Mouse (Mus musculus): ENCODE measurements around the gene Slc39a1.
A peak's percentile ranks its signal among the peaks of the same experiment; 100 is the strongest.
"Not testable (repeated sequence)": the region's sequence is repeated elsewhere in the genome, so short reads cannot be mapped to it uniquely, and the experiment has no call there.

Gene Slc39a1

DNA sequence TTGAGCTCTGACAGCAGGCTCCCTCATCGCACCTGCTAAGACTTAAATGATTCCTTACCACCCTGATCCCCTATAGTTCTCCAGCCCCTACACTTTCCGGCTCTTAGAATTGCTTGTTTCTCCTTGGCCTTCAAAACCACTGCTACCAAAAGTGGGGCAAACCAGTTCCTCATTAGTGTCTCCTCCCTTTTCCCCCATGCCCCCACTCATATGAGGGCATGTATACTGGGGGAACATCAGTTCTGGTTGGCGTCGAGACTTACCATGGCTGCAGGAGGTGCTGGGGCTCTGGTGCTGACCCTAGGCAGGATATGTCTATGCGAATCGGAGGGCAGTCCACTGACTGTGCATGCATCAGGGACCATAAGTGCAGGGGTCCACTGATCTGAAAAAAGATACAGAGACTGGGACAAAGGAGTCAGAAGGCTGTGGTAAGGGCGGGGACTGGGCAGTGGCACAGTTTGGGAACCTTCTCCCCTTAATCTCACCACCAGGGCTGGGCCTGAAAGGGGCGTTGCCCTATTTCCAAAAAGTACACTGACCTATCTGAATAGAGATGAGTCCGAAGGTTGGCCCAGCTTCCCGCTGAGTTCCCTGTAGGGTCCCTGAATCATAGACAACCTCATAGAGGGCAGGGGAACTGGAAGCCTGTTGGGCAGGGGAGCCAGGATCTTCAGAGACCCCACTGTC lies 6.2 kb upstream of the Slc39a1 start:
- DNase-seq (ENCODE audit: low spot score), result no peak

GRCm38 (mm10) chr3:90242984-90243775 lies 4.8 kb upstream of the Slc39a1 start, which contains the start of gene Creb3l4:
Gene Creb3l4, minus strand, starts transcription at chr3:90243512.
- DNase-seq (ENCODE audit: low spot score), result no peak

- no peak for DNase-seq (ENCODE audit: low spot score)
Observed at GRCm38 (mm10) chr3:90245406-90245805, 2.6 kb upstream of the Slc39a1 start.

DNA sequence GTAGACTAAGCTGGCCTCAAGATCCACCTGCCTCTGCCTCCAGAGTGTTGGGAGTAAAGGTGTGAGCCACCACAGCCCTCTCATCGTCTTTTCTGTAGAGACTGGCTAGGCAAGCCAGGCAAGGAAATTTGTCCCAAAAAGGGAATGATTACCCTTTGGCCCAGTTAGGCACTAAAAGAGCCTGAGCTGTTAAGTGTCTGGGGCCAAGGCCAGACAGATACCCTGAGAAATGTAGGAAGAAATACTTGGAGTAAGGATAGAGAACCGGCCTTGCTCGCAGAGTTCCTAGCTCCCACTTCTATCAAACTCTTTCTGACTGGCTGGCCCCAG lies 377 bp upstream of the Slc39a1 start:
- no peak for DNase-seq (ENCODE audit: low spot score)

GRCm38 (mm10) chr3:90248746-90249100 lies 751 bp downstream of the Slc39a1 start:
- DNase-seq (ENCODE audit: low spot score), result no peak

- DNase-seq (ENCODE audit: low spot score), result no peak
Observed at GRCm38 (mm10) chr3:90250791-90251190, 2.8 kb downstream of the Slc39a1 start.

GRCm38 (mm10) chr3:90251731-90252226 lies 3.8 kb downstream of the Slc39a1 start:
- not testable (repeated sequence) for DNase-seq (ENCODE audit: low spot score)

DNA sequence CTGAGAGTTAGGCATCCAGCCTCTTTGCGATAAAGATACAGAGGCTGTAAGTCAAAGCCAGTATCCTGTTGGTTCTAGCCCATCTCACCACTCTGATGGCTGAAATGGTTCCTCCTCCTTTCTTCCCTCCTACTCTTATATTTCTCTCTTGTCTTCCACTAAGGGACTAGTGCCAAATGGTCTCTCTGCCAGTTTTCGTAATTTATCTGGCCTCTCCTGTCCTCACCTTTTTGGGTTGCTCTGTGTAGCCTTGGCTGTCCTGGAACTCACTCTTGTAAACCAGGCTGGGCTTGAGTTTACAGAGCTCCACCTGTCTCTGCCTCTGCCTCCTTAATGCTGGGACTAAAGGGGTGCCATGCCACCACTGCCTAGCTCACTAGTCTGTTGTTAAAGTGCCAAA lies 4.7 kb downstream of the Slc39a1 start:
- not testable (repeated sequence) for DNase-seq (ENCODE audit: low spot score)

GRCm38 (mm10) chr3:90253174-90253573 lies 5.2 kb downstream of the Slc39a1 start:
- not testable (repeated sequence) for DNase-seq (ENCODE audit: low spot score)

DNA sequence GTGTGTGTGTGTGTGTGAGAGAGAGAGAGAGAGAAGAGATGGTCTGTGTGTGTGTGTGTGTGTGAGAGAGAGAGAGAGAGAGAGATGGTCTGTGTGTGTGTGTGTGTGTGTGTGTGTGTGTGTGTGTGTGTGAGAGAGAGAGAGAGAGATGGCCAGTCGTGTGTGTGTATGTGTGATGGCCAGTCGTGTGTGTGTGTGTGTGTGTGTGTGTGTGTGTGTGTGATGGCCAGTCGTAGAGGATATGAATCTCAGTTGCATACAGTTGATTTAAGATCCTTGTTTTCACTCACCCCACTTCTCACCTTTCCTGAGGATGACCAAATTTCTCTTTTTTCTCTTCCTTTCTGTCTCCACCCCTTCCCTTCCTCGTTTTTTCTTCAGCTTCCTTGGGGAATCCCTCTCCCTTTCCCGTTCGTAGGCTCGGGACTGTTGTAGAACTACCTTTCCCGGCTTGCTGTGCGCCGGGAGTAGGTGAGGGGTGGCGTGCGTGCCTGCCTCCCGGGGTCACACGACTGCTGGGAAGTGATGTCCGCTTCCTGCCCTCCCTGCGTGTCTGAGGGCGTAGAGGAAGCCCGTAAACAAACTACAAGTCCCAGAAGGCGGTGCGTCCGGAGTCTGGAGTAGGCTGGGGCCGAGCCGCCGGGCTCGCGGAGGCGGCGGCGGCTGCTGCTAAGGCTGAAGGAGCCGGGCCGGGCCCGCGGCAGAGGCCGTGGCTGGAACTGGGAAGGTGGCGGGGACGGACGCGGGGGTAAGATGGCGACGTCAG lies 5.9 kb downstream of the Slc39a1 start, which contains the start of gene Crtc2:
Gene Crtc2 (plus strand): TSS at position 511 of the 766 bp plus-strand sequence.
- DNase-seq (ENCODE audit: low spot score), result peak; percentile 97

DNA sequence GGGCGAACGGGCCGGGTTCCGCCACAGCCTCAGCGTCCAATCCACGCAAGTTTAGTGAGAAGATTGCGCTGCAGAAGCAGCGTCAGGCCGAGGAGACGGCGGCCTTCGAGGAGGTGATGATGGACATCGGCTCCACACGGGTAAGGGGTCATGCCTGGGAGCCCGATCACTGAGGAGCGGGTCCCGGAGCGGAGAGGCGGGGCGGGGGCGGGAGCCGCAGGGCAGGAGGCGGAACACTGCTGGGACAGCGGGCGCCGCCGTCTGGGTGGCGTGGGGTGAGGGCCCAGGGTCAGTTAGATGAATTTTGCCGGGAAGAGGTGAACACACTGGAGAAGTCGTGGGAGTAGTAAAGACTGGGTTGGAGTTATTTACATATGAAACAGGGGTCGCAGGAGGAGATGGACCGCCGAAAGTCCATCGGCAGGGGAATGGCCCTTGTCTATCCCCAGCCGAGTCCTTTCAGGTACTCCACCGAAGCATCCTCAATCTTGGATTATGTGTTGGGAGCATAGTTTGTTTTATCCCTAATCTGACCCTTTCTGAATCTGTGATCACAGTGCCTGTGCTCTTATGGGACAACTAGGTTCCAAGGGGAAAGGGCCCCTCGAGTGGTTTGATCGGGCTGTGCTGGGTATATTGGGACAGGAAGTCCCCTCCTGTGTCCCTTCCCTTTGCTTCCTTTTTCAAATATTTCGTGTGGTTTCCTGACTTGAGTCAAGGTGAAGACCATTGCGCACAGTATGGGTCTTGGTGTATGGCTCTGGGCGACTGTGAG lies 6.6 kb downstream of the Slc39a1 start:
- DNase-seq (ENCODE audit: low spot score), result no peak

DNA sequence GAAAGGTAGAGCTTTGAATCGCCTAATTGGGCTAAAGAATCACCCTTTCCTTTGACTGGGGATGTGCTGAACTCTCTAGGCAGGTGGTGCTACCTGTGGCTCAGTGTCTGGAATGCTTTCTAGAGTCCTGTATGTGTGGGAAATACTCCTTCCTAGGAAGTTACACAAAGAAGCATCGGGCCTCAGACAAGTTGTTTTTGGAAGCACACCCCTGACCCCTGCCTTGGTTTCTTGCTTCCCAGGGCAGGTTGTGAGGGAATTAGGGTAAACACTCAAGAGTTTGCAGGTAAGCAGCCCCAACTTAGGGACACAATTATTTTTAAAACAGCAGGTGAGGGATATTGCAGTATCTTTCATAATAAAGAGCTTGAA lies 7.2 kb downstream of the Slc39a1 start:
- DNase-seq (ENCODE audit: low spot score), result no peak

DNA sequence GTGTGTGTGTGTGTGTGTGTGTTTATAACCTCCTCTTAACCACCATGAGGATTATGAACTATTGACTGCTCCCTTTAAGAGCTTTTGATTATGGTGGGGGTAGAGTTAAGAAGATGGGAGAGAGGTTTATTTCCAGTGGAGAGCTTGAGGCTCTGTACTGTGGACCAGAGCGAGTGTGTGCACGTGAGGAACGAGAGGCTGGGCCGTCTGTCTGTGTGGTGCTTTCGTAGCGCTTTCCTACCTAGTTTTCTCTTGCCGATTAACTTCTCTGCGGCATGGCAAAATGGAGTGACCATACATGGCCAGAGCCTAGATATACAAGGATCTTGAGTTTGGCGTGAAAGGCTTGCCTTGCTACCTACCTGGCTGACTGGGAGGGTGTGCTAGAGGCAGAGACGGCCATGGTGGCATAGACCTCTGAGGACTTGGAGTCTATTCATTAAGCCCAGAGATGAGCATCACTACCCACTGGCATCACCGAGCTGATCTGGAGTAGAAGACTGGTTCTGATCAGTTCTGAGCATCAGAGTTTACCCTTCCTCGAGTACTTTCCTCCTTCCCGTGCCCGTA lies 7.9 kb downstream of the Slc39a1 start:
- no peak for DNase-seq (ENCODE audit: low spot score)

DNA sequence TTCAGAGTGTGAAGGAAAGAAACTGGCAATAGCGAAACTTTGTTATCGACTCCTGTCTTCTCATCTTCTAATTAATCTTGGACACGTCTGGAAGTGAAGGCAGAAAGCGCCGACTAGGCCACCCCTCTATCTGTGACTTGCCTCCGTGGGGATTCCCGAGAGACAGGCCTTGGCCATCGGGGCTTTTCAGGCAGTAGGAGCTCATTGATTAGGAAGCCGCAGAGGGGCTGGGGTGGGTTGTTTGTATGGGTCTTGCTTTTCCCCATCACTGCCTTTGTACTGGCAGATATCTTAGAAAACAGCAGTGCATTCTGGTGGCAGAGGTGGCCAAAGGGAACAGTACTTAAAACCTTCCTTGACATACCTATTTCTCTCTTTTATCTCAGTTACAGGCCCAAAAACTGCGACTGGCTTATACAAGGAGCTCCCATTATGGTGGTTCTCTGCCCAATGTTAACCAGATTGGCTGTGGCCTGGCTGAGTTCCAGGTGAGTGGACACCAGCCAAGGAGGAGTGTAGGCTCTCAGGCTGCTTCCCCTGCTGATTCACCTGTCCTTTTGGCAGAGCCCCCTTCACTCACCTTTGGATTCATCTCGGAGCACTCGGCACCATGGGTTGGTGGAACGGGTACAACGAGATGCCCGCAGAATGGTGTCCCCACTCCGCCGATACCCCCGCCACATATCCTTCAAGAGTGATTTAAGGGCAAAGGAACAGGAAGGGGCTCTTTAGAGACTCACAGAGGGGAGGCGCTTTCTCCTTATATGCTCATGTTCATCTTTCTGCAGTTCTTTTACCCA lies 9.0 kb downstream of the Slc39a1 start:
- no peak for DNase-seq (ENCODE audit: low spot score)

DNA sequence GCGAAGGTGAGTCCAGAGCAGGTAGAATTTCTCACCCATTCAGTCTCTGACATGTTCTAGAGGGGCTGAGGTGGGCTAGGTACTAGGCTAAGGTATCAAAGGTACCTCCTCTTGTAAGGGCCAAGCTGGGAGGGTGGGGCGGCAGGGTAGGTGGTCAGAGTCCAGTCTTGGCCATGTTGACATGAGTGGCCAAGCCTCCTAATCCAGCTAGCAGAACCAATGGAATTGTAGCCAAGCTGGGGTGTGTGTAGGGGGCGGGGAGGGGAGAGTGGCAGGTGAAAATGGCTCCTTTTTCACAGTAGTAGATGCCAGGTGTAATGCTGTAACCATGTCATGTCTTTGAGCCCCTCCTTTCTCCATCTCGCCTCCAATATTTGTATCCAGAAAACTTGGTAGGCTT lies 10.5 kb downstream of the Slc39a1 start:
- DNase-seq (ENCODE audit: low spot score), result no peak

DNA sequence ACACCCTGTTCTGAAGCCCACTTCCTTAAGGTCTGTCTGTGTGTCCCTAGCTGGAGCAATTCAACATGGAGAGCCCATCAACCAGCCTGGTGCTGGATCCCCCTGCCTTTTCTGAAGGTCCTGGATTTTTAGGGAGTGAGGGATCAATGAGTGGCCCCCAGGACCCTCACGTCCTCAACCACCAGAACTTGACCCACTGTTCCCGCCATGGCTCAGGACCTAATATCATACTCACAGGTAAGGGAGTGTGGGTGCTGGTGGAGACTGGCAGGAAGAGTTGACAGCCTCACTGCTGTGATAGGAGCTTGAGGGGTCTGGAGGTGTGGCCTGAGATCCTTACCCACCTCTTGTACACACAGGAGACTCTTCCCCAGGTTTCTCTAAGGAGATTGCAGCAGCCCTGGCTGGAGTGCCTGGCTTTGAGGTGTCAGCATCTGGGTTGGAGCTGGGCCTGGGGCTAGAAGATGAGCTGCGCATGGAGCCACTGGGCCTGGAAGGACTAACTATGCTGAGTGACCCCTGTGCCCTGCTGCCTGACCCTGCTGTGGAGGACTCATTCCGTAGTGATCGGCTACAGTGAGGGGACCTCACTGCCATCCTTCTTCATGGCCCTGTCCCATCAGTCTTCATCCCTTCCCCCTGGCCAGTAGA lies 15.3 kb downstream of the Slc39a1 start:
- no peak for DNase-seq (ENCODE audit: low spot score)

DNA sequence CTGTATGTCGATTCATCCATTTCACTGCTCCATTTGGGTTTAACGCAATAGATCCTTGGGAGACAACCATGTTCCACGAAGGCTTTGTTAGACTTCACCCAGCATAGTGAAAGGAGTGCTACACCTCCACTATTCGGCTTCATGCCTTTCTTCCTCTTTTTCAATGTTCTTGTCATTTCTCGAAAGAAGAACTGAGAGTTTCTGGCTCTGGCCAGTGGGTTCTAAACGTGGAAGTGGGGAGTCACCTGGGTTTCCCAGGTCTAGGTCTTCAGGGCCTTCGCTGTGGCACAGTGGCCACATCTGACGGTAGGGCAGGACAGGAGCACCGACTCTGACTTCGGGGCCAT lies 16.7 kb downstream of the Slc39a1 start:
- no peak for DNase-seq (ENCODE audit: low spot score)

GRCm38 (mm10) chr3:90265034-90265931 lies 17.3 kb downstream of the Slc39a1 start, which contains the start of gene Dennd4b:
Gene Dennd4b, plus strand, starts transcription at chr3:90265185.
- peak; percentile 88 for DNase-seq (ENCODE audit: low spot score)
